Mouse (Mus musculus) bone marrow, adult 2 months (tissue): ENCODE results near the gene Ccdc144b.

Experiments
- CTCF ChIP-seq: fragments of 200-500 bp; IDR thresholded peaks from 2 replicates; pipeline ENCODE4 v1.5.1; 2011; ENCODE audit warnings: low read length, control low read depth; ENCODE audit not compliant: control insufficient read depth, insufficient read depth
- POLR2A ChIP-seq: fragments of 200-500 bp; IDR thresholded peaks from 2 replicates; pipeline ENCODE4 v1.6.1; 2011; ENCODE audit warnings: low read depth, mild to moderate bottlenecking, control low read depth, low read length, borderline replicate concordance; ENCODE audit not compliant: control insufficient read depth

DNA sequence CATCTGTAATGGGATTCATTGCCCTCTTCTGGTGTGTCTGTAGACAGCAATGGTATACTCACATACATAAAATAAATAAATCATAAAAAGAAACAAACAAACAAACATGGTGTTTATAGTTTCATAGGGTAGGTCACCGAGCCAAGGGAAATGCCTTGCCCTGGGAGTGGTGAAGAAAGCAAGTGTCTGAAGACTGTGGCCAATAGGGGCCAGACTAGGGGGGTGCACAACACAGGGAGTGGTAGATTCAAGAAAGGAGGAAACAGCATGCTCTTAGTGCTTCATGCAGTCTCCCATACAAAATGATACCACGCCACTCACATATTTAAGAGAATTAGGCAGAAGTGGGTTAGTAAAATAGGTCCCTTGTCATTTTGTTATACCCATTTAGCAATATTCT, 11.8 kb upstream of the Ccdc144b start:
- TF ChIP-seq CTCF: no peak
- no peak for TF ChIP-seq POLR2A
